Mouse (Mus musculus): ENCODE measurements around the gene Mlc1.

Gene Mlc1

GRCm38 (mm10) chr15:88937291-88937650 lies 41.5 kb downstream of the Mlc1 start:
- no peak for DNase-seq (ENCODE audit: low read depth, low spot score)

GRCm38 (mm10) chr15:88936619-88937290 lies 42.1 kb downstream of the Mlc1 start:
- no peak for DNase-seq (ENCODE audit: low read depth, low spot score)

GRCm38 (mm10) chr15:88934141-88934540 lies 44.7 kb downstream of the Mlc1 start:
- DNase-seq (ENCODE audit: low read depth, low spot score), result no peak

DNA sequence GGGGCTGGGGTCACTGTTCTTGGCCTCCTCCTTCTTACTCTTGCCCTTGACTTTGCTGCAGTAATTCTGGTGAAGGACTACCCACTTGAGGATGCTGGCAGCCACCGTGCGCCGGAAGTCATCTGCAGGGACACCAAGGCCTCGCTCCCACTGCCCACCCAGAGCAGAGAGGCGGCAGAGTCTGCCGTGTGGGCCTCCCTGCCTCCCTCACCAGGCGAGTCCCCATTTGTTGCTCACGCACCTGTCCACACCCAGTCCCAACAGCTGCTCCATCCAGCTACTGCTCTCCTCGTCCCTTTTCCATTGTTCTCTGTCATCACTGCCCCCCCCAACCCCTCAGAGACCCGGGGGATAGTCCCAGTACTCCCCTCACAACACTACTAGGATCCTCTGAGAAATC lies 46.1 kb downstream of the Mlc1 start:
- DNase-seq (ENCODE audit: low read depth, low spot score), result no peak

- no peak for DNase-seq (ENCODE audit: low read depth, low spot score)
Observed at GRCm38 (mm10) chr15:88921992-88922310, 56.9 kb downstream of the Mlc1 start.

- peak; percentile 62 for DNase-seq (ENCODE audit: low read depth, low spot score)
Observed at GRCm38 (mm10) chr15:88921131-88921991, 57.4 kb downstream of the Mlc1 start.

DNA sequence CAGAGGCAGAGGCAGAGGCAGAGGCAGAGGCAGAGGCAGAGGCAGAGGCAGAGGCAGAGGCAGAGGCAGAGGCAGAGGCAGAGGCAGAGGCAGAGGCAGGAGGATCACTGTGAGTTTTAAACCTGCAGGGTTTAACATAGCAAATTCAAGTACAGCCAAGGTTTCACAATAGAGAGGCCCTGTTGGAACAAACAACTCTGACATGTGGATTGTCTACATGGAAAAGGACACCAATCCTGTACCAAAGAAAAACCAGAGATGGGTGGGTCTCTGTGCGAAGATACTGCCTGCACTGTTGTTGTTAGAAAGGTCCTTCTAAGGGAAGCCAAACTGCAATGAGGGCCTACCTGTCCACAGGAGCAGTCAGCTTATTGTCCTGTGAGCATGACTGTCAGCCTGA lies 58.7 kb downstream of the Mlc1 start:
- no peak for DNase-seq (ENCODE audit: low read depth, low spot score)

GRCm38 (mm10) chr15:88919328-88919727 lies 59.5 kb downstream of the Mlc1 start:
- no peak for DNase-seq (ENCODE audit: low read depth, low spot score)

GRCm38 (mm10) chr15:88917126-88917525 lies 61.7 kb downstream of the Mlc1 start:
- no peak for DNase-seq (ENCODE audit: low read depth, low spot score)

- no peak for DNase-seq (ENCODE audit: low read depth, low spot score)
Observed at GRCm38 (mm10) chr15:88916366-88916765, 62.4 kb downstream of the Mlc1 start.

GRCm38 (mm10) chr15:88915046-88915445 lies 63.8 kb downstream of the Mlc1 start:
- DNase-seq (ENCODE audit: low read depth, low spot score), result no peak

- DNase-seq (ENCODE audit: low read depth, low spot score), result no peak
Observed at GRCm38 (mm10) chr15:88906347-88906746, 72.5 kb downstream of the Mlc1 start.
